Mouse (Mus musculus): ENCODE data around the gene Flii. TPM values are rescaled to one million over a fixed set of nuclear protein-coding genes. Genes with fewer than 3 reads are reported as not detected.

The Flii gene
- polyA plus RNA-seq, 1 experiment from 2014 or later, result 67.6 TPM

Small RNAs within 50 kb of the gene (microRNA-seq; reads per million reads assigned to microRNA genes)
- gene Mir5100, result 2.1 reads per million

Other genes starting within 250 kb of the Flii start
- gene Alkbh5, start 190.9 kb downstream of the Flii start, polyA plus RNA-seq (2014; fragmentation: Nextera tagmentation; extraction: Ambion mirVana), result 35.1 and 35.3 TPM in 2 replicates
- gene Llgl1, start 27.5 kb downstream of the Flii start, polyA plus RNA-seq (2014; fragmentation: Nextera tagmentation; extraction: Ambion mirVana), result 51.8 and 55.1 TPM in 2 replicates
- gene Mief2, start 1.1 kb upstream of the Flii start, polyA plus RNA-seq (2014; fragmentation: Nextera tagmentation; extraction: Ambion mirVana), result 12.9 and 13.5 TPM in 2 replicates
- gene Top3a, start 50.1 kb upstream of the Flii start, polyA plus RNA-seq (2014; fragmentation: Nextera tagmentation; extraction: Ambion mirVana), result 13.8 and 14.7 TPM in 2 replicates
- gene Smcr8, start 50.3 kb upstream of the Flii start, polyA plus RNA-seq (2014; fragmentation: Nextera tagmentation; extraction: Ambion mirVana), result 7.0 and 7.8 TPM in 2 replicates
- 65.1 and 66.8 TPM in 2 replicates for gene Shmt1, start 84.5 kb upstream of the Flii start, polyA plus RNA-seq (2014; fragmentation: Nextera tagmentation; extraction: Ambion mirVana)
- 36.9 and 37.2 TPM in 2 replicates for gene Dhrs7b, start 103.4 kb upstream of the Flii start, polyA plus RNA-seq (2014; fragmentation: Nextera tagmentation; extraction: Ambion mirVana)
- gene Tmem11, start 152.0 kb upstream of the Flii start, polyA plus RNA-seq (2014; fragmentation: Nextera tagmentation; extraction: Ambion mirVana), result 65.0 and 74.9 TPM in 2 replicates
- gene Natd1, start 187.5 kb upstream of the Flii start, polyA plus RNA-seq (2014; fragmentation: Nextera tagmentation; extraction: Ambion mirVana), result 14.7 and 16.7 TPM in 2 replicates
- 79.7 and 80.0 TPM in 2 replicates for gene Map2k3, start 204.8 kb upstream of the Flii start, polyA plus RNA-seq (2014; fragmentation: Nextera tagmentation; extraction: Ambion mirVana)